ENCODE assay signal across 8 mouse cellular contexts in genomic region chr7:70346951-70347617, GRCm38 (mm10). TPM values are rescaled to one million over a fixed set of nuclear protein-coding genes. Genes with fewer than 3 reads are reported as not detected.
DNase-seq lines count a peak whose midpoint lies in the region; ATAC-seq and TF ChIP-seq lines count a peak whose summit lies in the region.
"Had no signal": no experiment of that assay in that cellular context is flagged by ENCODE, and none has a peak within 500 bp of the region (broad histone marks: within the 10 kb centered on the region; RNA-seq: fewer than 3 reads in every experiment).

No protein-coding gene starts in this region.

- DNase-seq in lung, postnatal 0 days (ENCODE audit: low spot score), result peak; percentile 23
- DNase-seq in lung, postnatal 10 days, result no peak
- DNase-seq in hindbrain, embryonic 11.5 days (ENCODE audit: low spot score), result peak; percentile 63
- peak; percentile 44 for DNase-seq in limb, embryonic 11.5 days (ENCODE audit: low spot score)
- no peak for DNase-seq in left cerebral cortex, postnatal 10 days (ENCODE audit: extremely low spot score in 1 of 2, low spot score in 2 of 2)

- H3K27ac ChIP-seq in lung, postnatal 0 days (ENCODE audit: low read length), result peak overlapping the region; percentile 90
- H3K27ac ChIP-seq in hindbrain, embryonic 11.5 days (ENCODE audit: low read depth, low read length), result peak overlapping the region; percentile 99
- no peak overlapping the region for H3K27ac ChIP-seq in limb, embryonic 11.5 days (replicated peaks; ENCODE audit: low read depth, low read length)
- H3K27ac ChIP-seq in stomach, embryonic 16.5 days (ENCODE audit: low read length), result peak overlapping the region; percentile 83

- intact Hi-C loops in left cerebral cortex, postnatal 10 days (cut with DNase I), result loop anchor here (2.0 to 10.0 kb wide), 5 partner anchors 1035 to 1888 kb away; no protein-coding TSS in a partner anchor

- no peaks in the 10 kb centered on the region for H3K27me3 ChIP-seq in lung, postnatal 0 days (replicated peaks; ENCODE audit: insufficient read depth, low read length)
- H3K27me3 ChIP-seq in hindbrain, embryonic 11.5 days (ENCODE audit: control insufficient read depth, insufficient read depth, low read length), result peaks cover 7% of the 10 kb centered on the region; the same call in 1 of the 2 replicates
- H3K27me3 ChIP-seq in limb, embryonic 11.5 days (ENCODE audit: control insufficient read depth, insufficient read depth, low read length), result peaks cover 18% of the 10 kb centered on the region
- peaks cover 3% of the 10 kb centered on the region; the same call in 1 of the 2 replicates for H3K27me3 ChIP-seq in stomach, embryonic 16.5 days (ENCODE audit: control insufficient read depth, insufficient read depth, low read length)

- no peak overlapping the region for H3K9ac ChIP-seq in lung, postnatal 0 days (replicated peaks; ENCODE audit: low read depth)
- peak overlapping the region; percentile 89; the same call in 1 of the 2 replicates for H3K9ac ChIP-seq in hindbrain, embryonic 11.5 days (ENCODE audit: low read depth, low read length)
- no peak overlapping the region for H3K9ac ChIP-seq in limb, embryonic 11.5 days (ENCODE audit: low read length)
- peak overlapping the region; percentile 90 for H3K9ac ChIP-seq in stomach, embryonic 16.5 days (ENCODE audit: low read length)

- ATAC-seq in lung, postnatal 0 days, result no peak
- ATAC-seq in hindbrain, embryonic 11.5 days (ENCODE audit: low FRiP score), result no peak
- no peak for ATAC-seq in limb, embryonic 11.5 days (ENCODE audit: insufficient number of reproducible peaks, low FRiP score, low TSS enrichment, low read depth)
- no peak for ATAC-seq in stomach, embryonic 16.5 days (ENCODE audit: insufficient read depth, low FRiP score)
- no peak for ATAC-seq in activated CD4-positive, CD25-positive, alpha-beta regulatory T cell, adult 4 months

- peaks cover 11% of the 10 kb centered on the region; the same call in 1 of the 2 replicates for H3K4me1 ChIP-seq in lung, postnatal 0 days (ENCODE audit: insufficient read depth, low read depth, low read length)
- H3K4me1 ChIP-seq in hindbrain, embryonic 11.5 days (replicated peaks; ENCODE audit: control insufficient read depth, insufficient read depth, low read length), result peaks cover 32% of the 10 kb centered on the region
- peaks cover 43% of the 10 kb centered on the region for H3K4me1 ChIP-seq in limb, embryonic 11.5 days (ENCODE audit: control insufficient read depth, insufficient read depth, low read length)
- H3K4me1 ChIP-seq in stomach, embryonic 16.5 days (ENCODE audit: control insufficient read depth, insufficient read depth, low read length), result peaks cover 50% of the 10 kb centered on the region

- no peak for TF ChIP-seq CTCF in lung, postnatal 0 days (IDR thresholded peaks at IDR 0.05)

- 38% methylated on average over 20 of the region's 20 CpGs for WGBS in lung, postnatal 0 days
- 7% methylated on average over 20 of the region's 20 CpGs for WGBS in hindbrain, embryonic 11.5 days
- 10% methylated on average over 20 of the region's 20 CpGs for WGBS in limb, embryonic 11.5 days
- WGBS in stomach, embryonic 16.5 days, result 33% methylated on average over 20 of the region's 20 CpGs

- H3K4me2 ChIP-seq in lung, postnatal 0 days (replicated peaks; ENCODE audit: low read depth, low read length), result 0 out of 2 replicates have a peak overlapping the region, but pooled peaks have one; percentile 71
- peak overlapping the region; percentile 85 for H3K4me2 ChIP-seq in hindbrain, embryonic 11.5 days (replicated peaks; ENCODE audit: low read depth, low read length)
- H3K4me2 ChIP-seq in limb, embryonic 11.5 days (ENCODE audit: low read depth, severe bottlenecking), result no peak overlapping the region
- H3K4me2 ChIP-seq in stomach, embryonic 16.5 days (ENCODE audit: low read depth, low read length), result peak overlapping the region; percentile 64

- no peak overlapping the region for H3K4me3 ChIP-seq in lung, postnatal 0 days (ENCODE audit: low read depth, low read length)
- H3K4me3 ChIP-seq in hindbrain, embryonic 11.5 days (ENCODE audit: low read depth, low read length), result no peak overlapping the region
- no peak overlapping the region for H3K4me3 ChIP-seq in limb, embryonic 11.5 days (ENCODE audit: low read depth, low read length)
- peak overlapping the region; percentile 44 for H3K4me3 ChIP-seq in stomach, embryonic 16.5 days (replicated peaks; ENCODE audit: low read length)

- TF ChIP-seq EP300 in lung, postnatal 0 days (IDR thresholded peaks at IDR 0.05), result no peak

- no peaks in the 10 kb centered on the region for H3K9me3 ChIP-seq in lung, postnatal 0 days (ENCODE audit: low read length)
- H3K9me3 ChIP-seq in hindbrain, embryonic 11.5 days (ENCODE audit: control insufficient read depth, low read length), result no peaks in the 10 kb centered on the region
- H3K9me3 ChIP-seq in limb, embryonic 11.5 days (ENCODE audit: control insufficient read depth, low read length), result no peaks in the 10 kb centered on the region
- no peaks in the 10 kb centered on the region for H3K9me3 ChIP-seq in stomach, embryonic 16.5 days (replicated peaks; ENCODE audit: control insufficient read depth, low read length)

- no peaks in the 10 kb centered on the region for H3K36me3 ChIP-seq in lung, postnatal 0 days (ENCODE audit: insufficient read depth, low read length)
- no peaks in the 10 kb centered on the region for H3K36me3 ChIP-seq in hindbrain, embryonic 11.5 days (ENCODE audit: control insufficient read depth, insufficient read depth, low read length)
- no peaks in the 10 kb centered on the region for H3K36me3 ChIP-seq in limb, embryonic 11.5 days (ENCODE audit: control insufficient read depth, insufficient read depth, low read length)
- H3K36me3 ChIP-seq in stomach, embryonic 16.5 days (ENCODE audit: control insufficient read depth, insufficient read depth, low read length), result no peaks in the 10 kb centered on the region

RNA-seq across cellular contexts. Expression of gene Nr2f2, which starts 19.5 kb away (rescaled TPM):
- polyA plus RNA-seq in lung, postnatal 0 days (2015; fragmentation: Nextera tagmentation; extraction: Ambion mirVana), result 72.7 and 89.1 TPM in 2 replicates
- polyA plus RNA-seq in hindbrain, embryonic 11.5 days (2014; fragmentation: Nextera tagmentation; extraction: Ambion mirVana), result 95.6 and 120 TPM in 2 replicates
- polyA plus RNA-seq in limb, embryonic 11.5 days (2014; fragmentation: Nextera tagmentation; extraction: Ambion mirVana), result 71.4 and 79.5 TPM in 2 replicates
- polyA plus RNA-seq in stomach, embryonic 16.5 days (2015; fragmentation: Nextera tagmentation; extraction: Ambion mirVana), result 52.5 and 64.6 TPM in 2 replicates
- polyA plus RNA-seq in activated CD4-positive, CD25-positive, alpha-beta regulatory T cell, adult 4 months (2017; shearing (Covaris generic)), result not detected
- 10 to 100 TPM; 45.7 to 55.9 TPM for total RNA-seq in left cerebral cortex, postnatal 10 days (2021)
- total RNA-seq: megakaryocyte, adult 5-6 weeks had no signal

Comparison
In these comparisons a context has a peak if more than half of its experiments do, and no peak if none do; other contexts are left out.
1. DNase-seq: peak in lung, postnatal 0 days (single experiment), hindbrain, embryonic 11.5 days (single experiment) and limb, embryonic 11.5 days (single experiment); none in lung, postnatal 10 days (single experiment) and left cerebral cortex, postnatal 10 days (0 of 2).
2. H3K9ac ChIP-seq: peak in hindbrain, embryonic 11.5 days (single experiment) and stomach, embryonic 16.5 days (single experiment); none in lung, postnatal 0 days (single experiment) and limb, embryonic 11.5 days (single experiment).
3. RNA of gene Nr2f2, which starts 19.5 kb away (polyA plus RNA-seq): 95.6 to 120 TPM in hindbrain, embryonic 11.5 days, 71.4 to 79.5 TPM in limb, embryonic 11.5 days, 72.7 to 89.1 TPM in lung, postnatal 0 days and 52.5 to 64.6 TPM in stomach, embryonic 16.5 days; not detected in activated CD4-positive, CD25-positive, alpha-beta regulatory T cell, adult 4 months; every median in the first group is over 10 times any median in the second.